Mouse (Mus musculus) limb, embryonic 14.5 days (tissue): ENCODE results near the gene Copa. TPM values are rescaled to one million over a fixed set of nuclear protein-coding genes. Genes with fewer than 3 reads are reported as not detected.

Experiments
- ATAC-seq: fragments of 200-750 bp; cut with Nextera tagmentation; 2 replicates; pipeline ENCODE4 v1.8.0; 2017; ENCODE audit warnings: low read depth, moderate number of reproducible peaks, moderate TSS enrichment; ENCODE audit not compliant: low FRiP score
- DNase-seq: peaks from one replicate; pipeline ENCODE4 v3.0.0-alpha.2; 2015; ENCODE audit warnings: low spot score
- H3K27ac ChIP-seq: fragments of 300-500 bp; sonication (generic); replicated peaks from 2 replicates; pipeline ENCODE4 v1.5.1; 2014; ENCODE audit warnings: low read depth, mild to moderate bottlenecking, low read length, moderate library complexity, mixed read lengths
- H3K27me3 ChIP-seq: fragments of 300-500 bp; sonication (generic); 2 replicates; pipeline ENCODE4 v1.6.1; 2014; ENCODE audit warnings: low read length, mixed read lengths; ENCODE audit not compliant: control insufficient read depth, insufficient read depth
- H3K36me3 ChIP-seq: fragments of 300-500 bp; sonication (generic); 2 replicates; pipeline ENCODE4 v1.6.1; 2014; ENCODE audit warnings: mild to moderate bottlenecking, low read length, moderate library complexity, mixed read lengths; ENCODE audit not compliant: control insufficient read depth, insufficient read depth
- H3K4me1 ChIP-seq: fragments of 300-500 bp; sonication (generic); 2 replicates; pipeline ENCODE4 v1.6.1; 2014; ENCODE audit warnings: antibody characterized with exemption, low read length, mixed read lengths; ENCODE audit not compliant: control insufficient read depth, insufficient read depth
- H3K4me2 ChIP-seq: fragments of 300-500 bp; sonication (generic); replicated peaks from 2 replicates; pipeline ENCODE4 v1.6.1; 2014; ENCODE audit warnings: low read depth, mild to moderate bottlenecking, low read length, moderate library complexity; ENCODE audit not compliant: severe bottlenecking
- H3K4me3 ChIP-seq: fragments of 300-500 bp; sonication (generic); replicated peaks from 2 replicates; pipeline ENCODE4 v1.5.1; 2014; ENCODE audit warnings: low read length
- H3K9ac ChIP-seq: fragments of 300-500 bp; sonication (generic); 2 replicates; pipeline ENCODE4 v1.6.1; 2014; ENCODE audit warnings: mild to moderate bottlenecking, low read depth, low read length, moderate library complexity; ENCODE audit not compliant: severe bottlenecking
- H3K9me3 ChIP-seq: fragments of 300-500 bp; sonication (generic); 2 replicates; pipeline ENCODE4 v1.6.1; 2016; ENCODE audit warnings: low read length; ENCODE audit not compliant: control insufficient read depth
- POLR2A ChIP-seq: fragments of 200-500 bp; IDR thresholded peaks from 2 replicates; pipeline ENCODE4 v1.8.0; 2012; ENCODE audit warnings: inconsistent platforms, mild to moderate bottlenecking, moderate library complexity, borderline replicate concordance; ENCODE audit not compliant: insufficient read depth, insufficient read length; ENCODE audit errors: extremely low read depth
- WGBS: fragments of 180-500 bp; shearing (Covaris S2); extraction: QIAGEN DNeasy Blood & Tissue Kit; methylation state at CpG from one replicate; pipeline ENCODE4 v1.1.7; 2014; 5-methylcytosine and 5-hydroxymethylcytosine counted together
- polyA plus RNA-seq, 2 experiments: library from polyadenylated mRNA; depleted of rRNA in 1 of 2; stranded (reverse) in 1 of 2; unstranded in 1 of 2; fragments of >200 nt; fragmentation: Nextera tagmentation in 1 of 2; extraction: Ambion mirVana in 1 of 2; gene quantifications; 2 replicates each; pipeline versions ENCODE4 v1.2.1 to v1.2.3; 2012 to 2014

Copa gene
- polyA plus RNA-seq, 2 experiments: 191 to 230 TPM

GRCm38 (mm10) chr1:172148955-172149815 is 66.9 kb downstream of the Copa start:
- no peak for DNase-seq
- Histone ChIP-seq H3K36me3 (peaks cover 37% of the 10 kb centered on the region), H3K27ac (peak overlapping the region; percentile 97), H3K4me1 (peaks cover 6% of the 10 kb centered on the region; the same call in 1 of the 2 replicates), H3K9me3 (no peaks in the 10 kb centered on the region), H3K4me2 (peak overlapping the region; percentile 57), H3K27me3 (no peaks in the 10 kb centered on the region), H3K9ac (peak overlapping the region; percentile 100), H3K4me3 (peak overlapping the region; percentile 99)
- TF ChIP-seq POLR2A: no peak
- no peak for ATAC-seq
- 11% methylated on average over 19 of the region's 19 CpGs for WGBS

DNA sequence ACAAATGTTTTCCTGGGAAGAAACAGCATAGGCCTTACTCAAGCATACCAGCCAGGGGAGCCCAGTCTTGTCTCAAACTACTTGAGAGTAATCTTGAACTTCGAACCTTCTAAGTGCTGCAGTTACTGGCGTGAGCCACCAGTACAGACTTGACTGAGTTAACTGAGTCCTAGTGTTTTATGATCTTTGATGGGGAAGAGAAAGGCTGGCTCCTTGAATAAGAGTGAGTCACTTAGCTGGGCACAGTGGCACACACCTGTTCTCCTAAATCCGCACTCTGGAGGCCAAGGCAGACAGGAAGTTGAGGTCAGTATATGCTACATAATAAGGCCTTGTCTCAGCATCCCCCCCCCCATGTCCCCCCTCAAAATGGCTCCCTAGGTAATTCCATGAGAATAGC is 72.2 kb downstream of the Copa start:
- 85% methylated on average over 3 of the region's 3 CpGs for WGBS
- H3K36me3 ChIP-seq: peaks cover 63% of the 10 kb centered on the region
- H3K4me1 ChIP-seq: peaks cover 6% of the 10 kb centered on the region; the same call in 1 of the 2 replicates
- TF ChIP-seq POLR2A: no peak
- ATAC-seq (no peak), DNase-seq (no peak)
- H3K9ac ChIP-seq: no peak overlapping the region
- H3K27me3 ChIP-seq: no peaks in the 10 kb centered on the region
- H3K9me3 ChIP-seq: no peaks in the 10 kb centered on the region
- no peak overlapping the region for H3K4me3 ChIP-seq
- H3K27ac ChIP-seq: no peak overlapping the region
- H3K4me2 ChIP-seq: no peak overlapping the region

GRCm38 (mm10) chr1:172155518-172155917 is 73.2 kb downstream of the Copa start:
- Histone ChIP-seq H3K36me3 (peaks cover 62% of the 10 kb centered on the region), H3K4me2 (no peak overlapping the region), H3K4me3 (no peak overlapping the region), H3K4me1 (no peaks in the 10 kb centered on the region), H3K27ac (no peak overlapping the region), H3K9ac (no peak overlapping the region), H3K27me3 (no peaks in the 10 kb centered on the region), H3K9me3 (no peaks in the 10 kb centered on the region)
- WGBS: 97% methylated on average over 3 of the region's 3 CpGs
- TF ChIP-seq POLR2A: no peak
- DNase-seq (no peak), ATAC-seq (no peak)

GRCm38 (mm10) chr1:172159970-172160369 is 77.6 kb downstream of the Copa start:
- ATAC-seq (no peak), DNase-seq (no peak)
- no peaks in the 10 kb centered on the region for H3K9me3 ChIP-seq
- no peak overlapping the region for H3K27ac ChIP-seq
- 75% methylated on average over 4 of the region's 4 CpGs for WGBS
- no peak for TF ChIP-seq POLR2A
- H3K9ac ChIP-seq: no peak overlapping the region
- peaks cover 21% of the 10 kb centered on the region for H3K36me3 ChIP-seq
- no peak overlapping the region for H3K4me3 ChIP-seq
- H3K4me1 ChIP-seq: no peaks in the 10 kb centered on the region
- H3K27me3 ChIP-seq: no peaks in the 10 kb centered on the region
- H3K4me2 ChIP-seq: no peak overlapping the region

DNA sequence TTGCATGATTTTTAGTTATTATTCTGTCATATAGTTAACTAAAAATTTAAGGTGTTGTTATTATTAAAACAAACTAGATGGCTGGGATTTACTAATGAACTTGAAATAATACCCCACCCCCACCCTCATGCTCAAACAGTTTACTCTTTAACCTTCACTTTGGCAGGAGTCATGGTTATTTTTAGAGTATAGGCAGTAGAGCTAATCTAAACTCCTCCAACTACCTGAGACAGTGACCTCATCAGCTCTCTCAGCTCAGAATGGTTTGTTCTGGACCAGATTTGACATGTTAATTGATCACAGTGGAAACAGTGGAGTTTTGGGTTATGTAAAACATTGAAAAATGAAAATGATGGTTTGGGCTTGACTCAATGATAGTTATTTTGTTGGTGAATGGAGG is 78.2 kb downstream of the Copa start:
- TF ChIP-seq POLR2A: no peak
- Histone ChIP-seq H3K4me2 (no peak overlapping the region), H3K4me3 (no peak overlapping the region), H3K27ac (no peak overlapping the region), H3K27me3 (no peaks in the 10 kb centered on the region), H3K4me1 (no peaks in the 10 kb centered on the region), H3K36me3 (peaks cover 21% of the 10 kb centered on the region), H3K9me3 (no peaks in the 10 kb centered on the region), H3K9ac (no peak overlapping the region)
- no peak for ATAC-seq
- DNase-seq: no peak
